Comparison of ENCODE assay signal across 19 mouse cellular contexts in the genomic region with DNA sequence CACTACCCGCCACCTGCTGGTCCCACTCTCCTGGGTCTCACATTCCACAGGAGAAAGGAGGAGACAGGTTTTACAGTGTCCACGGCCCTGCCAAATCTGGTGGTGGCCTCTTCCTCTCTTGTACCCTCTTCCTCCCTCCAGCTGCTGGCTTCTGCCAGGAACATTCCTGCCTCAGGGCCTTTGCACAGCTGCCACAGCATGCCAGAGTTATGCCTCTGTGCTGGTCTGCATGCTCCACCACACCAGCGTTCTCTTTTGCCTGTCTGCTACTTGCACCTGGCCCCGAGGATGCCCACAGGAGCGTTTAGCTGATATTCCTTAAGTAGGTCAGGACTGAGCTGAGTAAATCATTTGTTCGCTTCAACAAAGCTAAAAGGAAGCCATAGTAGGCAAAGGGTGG. TPM values are rescaled to one million over a fixed set of nuclear protein-coding genes. Genes with fewer than 3 reads are reported as not detected.
DNase-seq lines count a peak whose midpoint lies in the region; ATAC-seq and TF ChIP-seq lines count a peak whose summit lies in the region.
"Had no signal": no experiment of that assay in that cellular context is flagged by ENCODE, and none has a peak within 500 bp of the region (broad histone marks: within the 10 kb centered on the region; RNA-seq: fewer than 3 reads in every experiment).

No protein-coding gene starts in this region.

- no peak for TF ChIP-seq CTCF in thymus, adult 2 months (IDR thresholded peaks at IDR 0.05; ENCODE audit: borderline replicate concordance, control insufficient read depth, extremely low read depth, insufficient read depth, low read length, poor library complexity)

- H3K4me2 ChIP-seq in midbrain, embryonic 14.5 days (ENCODE audit: low read length) = no peak overlapping the region

- ATAC-seq in midbrain, embryonic 14.5 days (ENCODE audit: low FRiP score, low TSS enrichment) = no peak
- ATAC-seq: hindbrain, postnatal 0 days; lung, postnatal 0 days had no signal

- no peaks in the 10 kb centered on the region for H3K36me3 ChIP-seq in thymus, adult 2 months (ENCODE audit: control insufficient read depth, insufficient read depth, low read length)
- no peaks in the 10 kb centered on the region for H3K36me3 ChIP-seq in limb, embryonic 10.5 days
- no peaks in the 10 kb centered on the region for H3K36me3 ChIP-seq in midbrain, embryonic 14.5 days (ENCODE audit: control insufficient read depth, insufficient read depth, low read length)
- H3K36me3 ChIP-seq: hindbrain, embryonic 10.5 days had no signal

- H3K4me3 ChIP-seq in thymus, adult 2 months (ENCODE audit: control insufficient read depth, insufficient read depth, low read length) = no peak overlapping the region
- H3K4me3 ChIP-seq in limb, embryonic 10.5 days = peak overlapping the region; percentile 48; the same call in 1 of the 2 replicates
- no peak overlapping the region for H3K4me3 ChIP-seq in midbrain, embryonic 14.5 days (replicated peaks; ENCODE audit: low read depth, low read length)
- H3K4me3 ChIP-seq: layer of hippocampus, adult 2 months had no signal

- no peak overlapping the region for H3K9ac ChIP-seq in midbrain, embryonic 14.5 days (replicated peaks; ENCODE audit: low read length)
- H3K9ac ChIP-seq: liver, postnatal 0 days had no signal

- peak; percentile 49 for DNase-seq in thymus, adult 2 months
- no peak for DNase-seq in thymus, postnatal 0 days (ENCODE audit: low spot score)
- DNase-seq in limb, embryonic 10.5 days (ENCODE audit: low spot score) = peak; percentile 32
- peak; percentile 56 to 57 for DNase-seq in thymus, postnatal 10 days (ENCODE audit: low spot score in 2 of 2)
- DNase-seq in midbrain, embryonic 14.5 days = no peak
- DNase-seq in yolk sac, embryonic 10.5 days (ENCODE audit: low spot score) = no peak
- no peak for DNase-seq in lung, postnatal 25 days (ENCODE audit: low spot score)
- DNase-seq: adrenal gland, postnatal 14 days; cerebellum, adult 2 months; cerebellum, postnatal 36 days; kidney, postnatal 25 days; liver, postnatal 0 days; right cerebral cortex, postnatal 25 days had no signal

- TF ChIP-seq POLR2A in thymus, adult 2 months (IDR thresholded peaks at IDR 0.05; ENCODE audit: control insufficient read depth, extremely low read depth, insufficient read depth, low read length, poor library complexity) = no peak

- peaks cover 18% of the 10 kb centered on the region; the same call in 1 of the 2 replicates for H3K4me1 ChIP-seq in thymus, adult 2 months (replicated peaks; ENCODE audit: control insufficient read depth, insufficient read depth, low read length)
- H3K4me1 ChIP-seq in limb, embryonic 10.5 days = peaks cover 55% of the 10 kb centered on the region
- peaks cover 12% of the 10 kb centered on the region for H3K4me1 ChIP-seq in midbrain, embryonic 14.5 days (ENCODE audit: control insufficient read depth, insufficient read depth, low read length)

- no peak overlapping the region for H3K27ac ChIP-seq in thymus, adult 2 months (ENCODE audit: control insufficient read depth, insufficient read depth, low read length)
- peak overlapping the region; percentile 93 for H3K27ac ChIP-seq in limb, embryonic 10.5 days
- H3K27ac ChIP-seq in midbrain, embryonic 14.5 days (replicated peaks; ENCODE audit: low read depth, low read length) = no peak overlapping the region
- H3K27ac ChIP-seq: hindbrain, postnatal 0 days; layer of hippocampus, adult 2 months had no signal

- H3K9me3 ChIP-seq in limb, embryonic 10.5 days (replicated peaks) = no peaks in the 10 kb centered on the region
- no peaks in the 10 kb centered on the region for H3K9me3 ChIP-seq in midbrain, embryonic 14.5 days (ENCODE audit: control insufficient read depth, low read length)
- H3K9me3 ChIP-seq: hindbrain, embryonic 10.5 days had no signal

- WGBS in thymus, adult 2 months = 74% methylated on average over 6 of the region's 6 CpGs
- 54% methylated on average over 6 of the region's 6 CpGs for WGBS in limb, embryonic 10.5 days
- 61% methylated on average over 6 of the region's 6 CpGs for WGBS in midbrain, embryonic 14.5 days

- no peaks in the 10 kb centered on the region for H3K27me3 ChIP-seq in thymus, adult 2 months (ENCODE audit: control insufficient read depth, insufficient read depth, low read length)
- H3K27me3 ChIP-seq in limb, embryonic 10.5 days (ENCODE audit: low read depth, poor library complexity, severe bottlenecking) = peaks cover 96% of the 10 kb centered on the region
- peaks cover 41% of the 10 kb centered on the region for H3K27me3 ChIP-seq in midbrain, embryonic 14.5 days (ENCODE audit: control insufficient read depth, insufficient read depth, low read length)

RNA-seq across cellular contexts. Expression of gene Runx3, which starts 45.3 kb away (rescaled TPM):
- 24.6 and 34.2 TPM in 2 replicates for polyA plus RNA-seq in thymus, adult 2 months (2012; rRNA removed)
- polyA plus RNA-seq in thymus, postnatal 0 days (2015; fragmentation: Nextera tagmentation; extraction: Ambion mirVana) = 4.8 and 7.9 TPM in 2 replicates
- 0.05 and 0.08 TPM in 2 replicates for polyA plus RNA-seq in limb, embryonic 10.5 days (2016; fragmentation: Nextera tagmentation; extraction: Ambion mirVana)
- not detected in 2 replicates for polyA plus RNA-seq in midbrain, embryonic 14.5 days (2014; fragmentation: Nextera tagmentation; extraction: Ambion mirVana)
- polyA plus RNA-seq: cerebellum, adult 2 months; hindbrain, postnatal 0 days; kidney, embryonic 14.5 days; midbrain, embryonic 11.5 days had no signal

Comparison
In these comparisons a context has a peak if more than half of its experiments do, and no peak if none do; other contexts are left out.
1. DNase-seq: peak in thymus, adult 2 months (single experiment), limb, embryonic 10.5 days (single experiment) and thymus, postnatal 10 days (2 of 2); none in thymus, postnatal 0 days (single experiment), midbrain, embryonic 14.5 days (single experiment), yolk sac, embryonic 10.5 days (single experiment) and lung, postnatal 25 days (single experiment).